Mouse (Mus musculus) adrenal gland, adult 18-20 months (tissue): ENCODE data around the gene Yipf1. TPM values are rescaled to one million over a fixed set of nuclear protein-coding genes. Genes with fewer than 3 reads are reported as not detected.

Experiments
- DNase-seq, 2 experiments: peaks; one replicate each; pipeline ENCODE4 v3.0.0; 2021 to 2022; ENCODE audit warnings: low spot score in 2 of 2
- long read RNA-seq, 2 experiments: library from polyadenylated mRNA; stranded (forward); transcript quantifications; one replicate each; pipeline ENCODE4 v2.0.0; 2021
- total RNA-seq, 2 experiments: library from RNA; stranded (reverse); gene quantifications; 1 replicate in 1 of 2; 2 replicates in 1 of 2; pipeline ENCODE4 v1.2.3; 2021

Yipf1 gene
- 10 to 100 TPM; 44.4 to 67.8 TPM for total RNA-seq
- long read RNA-seq, experiment 1, transcript Yipf1-201 (10 exons, 1,321 nt), result major isoform, 45 of 48 reads
- long read RNA-seq, experiment 1, partial matches to known transcripts, result 0 of 48 reads
- long read RNA-seq, experiment 1, other reads (novel, unspliced or antisense), result 3 of 48 reads
- long read RNA-seq, experiment 2, transcript Yipf1-201 (10 exons, 1,321 nt), result major isoform, 94 of 122 reads
- long read RNA-seq, experiment 2, partial matches to known transcripts, result 4 of 122 reads
- long read RNA-seq, experiment 2, other reads (novel, unspliced or antisense), result 22 of 122 reads

DNA sequence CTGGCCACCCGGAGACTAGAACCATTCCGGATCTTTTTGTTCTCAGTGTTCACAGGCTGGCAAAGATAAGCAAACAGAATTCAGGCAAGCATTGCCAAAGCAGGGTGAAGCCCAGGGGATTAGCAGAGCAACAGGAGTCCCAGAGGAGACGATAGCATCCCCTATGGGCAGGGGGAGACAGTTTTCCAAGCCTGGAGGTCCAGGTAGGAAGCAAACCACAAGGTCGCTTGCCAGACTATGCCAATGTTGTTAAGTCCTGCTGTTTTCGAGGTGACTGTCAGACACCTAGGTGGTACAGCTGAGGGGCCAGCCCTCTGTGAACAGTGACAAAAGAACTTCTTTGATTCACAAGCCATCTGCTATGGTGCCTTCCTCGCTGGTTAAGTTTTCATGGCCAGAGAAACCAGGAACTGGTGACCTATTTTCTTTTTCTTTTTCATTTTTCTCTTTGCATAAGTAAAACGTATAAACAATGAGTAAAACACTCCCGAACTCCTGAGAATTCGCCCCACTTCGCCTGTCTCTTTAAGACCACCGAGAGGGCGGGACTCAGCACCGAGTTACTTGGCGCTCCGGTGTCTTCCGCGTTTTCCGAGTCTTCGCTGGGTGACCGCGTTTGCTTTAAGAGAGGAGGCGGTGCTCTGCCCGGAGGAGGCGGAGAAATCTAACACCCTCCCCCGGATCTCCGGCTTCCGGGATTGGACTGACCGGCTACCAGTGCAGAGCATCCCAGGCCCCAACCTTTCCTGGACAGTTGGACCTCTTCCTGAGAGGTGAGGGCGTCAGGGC is at the start of gene Yipf1:
TSS of gene Yipf1 (plus strand) at position 674 of the 789 bp plus-strand sequence.
- DNase-seq, result peak; percentile 82 to 83

DNA sequence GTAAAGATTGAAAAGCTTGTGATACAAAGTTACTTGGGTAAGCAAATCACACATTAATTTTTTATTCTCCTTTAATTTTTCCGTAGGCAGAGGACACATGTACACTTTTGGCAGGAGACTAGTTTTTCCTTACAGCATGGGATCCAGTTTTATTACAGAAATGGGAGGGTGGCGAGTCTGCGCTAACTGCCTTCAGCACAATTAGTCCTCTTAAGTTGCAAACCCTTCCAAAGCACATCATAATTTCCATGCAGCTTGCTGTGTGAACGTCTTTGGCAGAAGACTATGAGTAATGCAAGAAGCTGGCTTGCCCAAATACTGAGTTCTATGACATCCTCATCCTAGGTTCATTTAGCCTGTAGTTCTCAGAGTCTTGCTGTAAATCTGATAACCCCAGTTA is 40.5 kb upstream of the Yipf1 start:
- no peak for DNase-seq

DNA sequence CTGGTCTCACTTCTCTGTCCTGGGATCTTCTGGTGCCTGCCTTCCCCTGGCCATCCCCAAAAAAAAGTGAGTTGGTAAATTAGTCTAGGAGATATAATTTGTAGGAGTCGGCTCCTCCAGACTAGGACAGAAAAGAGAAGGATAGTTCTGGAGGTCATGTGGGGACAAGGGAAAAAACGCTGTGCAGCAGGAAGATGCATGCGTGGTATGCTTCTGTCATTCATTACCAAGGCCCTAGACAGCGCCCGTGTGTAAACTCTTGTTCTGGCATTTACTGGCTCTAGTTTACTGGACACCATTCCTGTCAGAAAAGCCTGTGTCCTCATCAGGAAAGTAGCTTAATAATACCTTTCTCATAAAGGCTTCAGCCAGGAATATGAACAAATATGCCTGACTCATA is 39.7 kb upstream of the Yipf1 start:
- DNase-seq, result no peak

DNA sequence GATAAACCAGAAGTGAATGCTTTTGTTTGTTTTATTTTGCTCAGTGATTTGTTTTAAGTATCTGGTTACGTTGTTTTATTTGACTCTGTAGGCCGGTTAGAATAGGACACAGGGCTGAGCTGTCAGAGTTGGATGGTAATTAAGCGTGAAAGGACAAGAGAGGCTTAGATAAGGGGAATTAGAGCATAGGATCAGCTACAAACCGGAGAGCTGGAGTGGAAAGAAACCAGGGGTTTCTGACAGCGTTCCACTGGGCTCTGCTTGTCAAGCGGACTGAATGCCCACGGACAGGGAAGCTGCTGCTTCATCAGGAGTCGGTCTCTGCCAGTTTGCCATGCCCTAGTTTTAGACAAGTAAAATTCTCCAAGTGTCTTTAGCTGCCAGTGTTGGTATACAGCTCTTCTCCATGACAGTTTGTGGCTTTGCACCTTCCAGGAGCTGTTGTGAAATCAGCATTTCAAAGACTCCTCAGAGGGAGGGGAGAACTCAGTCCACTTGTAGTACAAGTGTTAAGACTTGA is 35.9 kb upstream of the Yipf1 start:
- DNase-seq, result no peak

DNA sequence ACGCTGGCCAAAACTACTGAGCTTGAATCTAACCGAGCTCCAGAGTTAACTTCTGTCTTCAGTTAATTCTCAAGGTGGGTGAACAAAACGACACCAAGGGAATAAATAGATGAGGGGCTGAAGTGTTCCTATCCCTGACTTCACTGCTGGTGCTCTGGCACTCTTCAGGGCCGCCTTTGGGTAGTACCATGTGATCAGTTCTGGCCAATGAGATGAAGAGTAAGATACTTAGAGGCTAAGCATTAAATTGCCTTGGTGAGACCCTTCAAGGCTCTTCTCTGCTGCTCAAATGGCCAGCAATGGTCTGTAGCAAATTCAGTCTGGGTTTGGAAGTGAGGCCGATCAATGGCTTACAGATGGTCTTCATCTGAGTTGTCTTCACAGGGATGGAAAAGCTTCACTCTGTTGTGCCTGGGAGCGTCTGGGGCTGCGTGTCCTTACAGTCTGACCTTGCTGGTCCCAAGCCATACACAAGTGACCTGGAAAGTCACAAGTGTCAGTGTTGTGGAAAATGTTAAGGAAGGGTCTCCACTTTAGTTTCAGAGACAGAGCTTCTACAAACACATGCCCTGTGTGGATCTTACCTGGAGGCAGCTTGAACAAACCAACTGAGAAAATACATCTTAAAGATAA is 33.2 kb upstream of the Yipf1 start:
- no peak for DNase-seq

DNA sequence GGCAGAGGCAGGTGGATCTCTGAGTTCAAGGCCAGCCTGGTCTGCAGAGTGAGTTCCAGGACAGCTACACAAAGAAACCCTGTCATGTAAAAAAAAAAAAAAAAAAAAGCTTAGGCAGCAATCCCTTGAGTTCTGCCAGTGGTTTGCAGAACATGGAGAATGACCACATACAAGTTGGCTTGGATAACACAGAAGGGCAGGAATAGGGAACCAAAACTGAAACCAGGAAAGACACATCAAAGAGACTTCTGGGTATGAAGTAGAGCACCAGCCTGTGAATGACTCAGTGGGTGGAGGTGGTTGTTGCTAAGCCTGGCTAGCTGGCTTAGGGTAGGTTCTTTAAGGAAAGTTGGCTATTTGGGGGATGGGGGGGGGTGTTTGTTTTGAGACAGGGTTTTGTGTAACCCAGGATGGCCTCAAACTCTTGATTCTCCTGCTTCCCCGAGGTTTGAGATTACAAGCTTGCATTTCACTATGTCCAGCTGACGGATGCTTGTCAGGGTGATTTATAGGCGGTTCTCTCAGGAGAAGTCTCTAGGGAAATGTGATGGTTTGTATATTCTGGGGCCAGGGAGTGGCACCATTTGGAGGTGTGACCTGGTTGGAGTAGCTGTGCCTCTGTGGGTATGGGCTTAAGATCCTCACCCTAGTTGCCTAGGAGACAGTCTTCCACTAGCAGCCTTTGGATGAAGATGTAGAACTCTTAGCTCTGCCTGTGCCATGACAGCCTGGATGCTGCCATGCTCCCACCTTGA is 28.5 kb upstream of the Yipf1 start:
- no peak for DNase-seq

DNA sequence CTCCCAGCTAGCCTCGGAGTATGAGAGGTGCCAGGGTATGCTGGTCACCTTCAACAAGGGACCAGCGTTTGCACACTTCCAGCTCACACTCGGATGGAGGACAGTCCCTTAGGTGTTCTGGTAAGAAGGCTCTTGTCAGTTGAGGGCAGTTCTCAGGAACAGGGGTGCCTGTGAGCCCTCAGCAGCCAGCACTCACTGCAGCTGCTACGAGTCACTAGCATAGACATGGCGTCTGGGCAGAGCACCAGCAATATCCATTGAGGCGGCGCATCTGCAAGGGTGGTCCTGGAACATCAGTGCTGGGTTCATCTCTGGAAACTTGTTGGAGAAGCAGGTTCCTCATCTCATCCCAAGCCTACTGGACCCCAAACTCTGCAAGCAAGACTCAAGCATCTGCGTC is 27.8 kb upstream of the Yipf1 start:
- no peak for DNase-seq

DNA sequence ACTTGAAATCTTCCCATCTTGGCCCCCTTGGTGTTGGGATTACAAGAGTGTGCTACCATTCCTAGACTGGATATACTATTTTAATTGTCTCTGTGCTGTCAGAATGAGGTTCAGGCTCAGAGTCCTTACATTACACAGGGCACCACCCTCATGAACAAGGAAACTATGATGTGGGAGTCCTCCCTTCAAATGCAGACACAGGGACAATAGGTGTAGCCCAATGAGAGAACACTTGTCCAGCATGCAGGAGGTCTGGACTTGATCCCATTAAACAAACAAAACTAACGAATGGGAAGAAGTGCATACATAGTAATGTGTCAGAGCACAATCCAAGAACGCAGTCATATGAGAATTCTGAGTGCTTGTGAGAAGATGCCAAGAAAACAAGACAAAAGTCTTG is 26.6 kb upstream of the Yipf1 start:
- no peak for DNase-seq

DNA sequence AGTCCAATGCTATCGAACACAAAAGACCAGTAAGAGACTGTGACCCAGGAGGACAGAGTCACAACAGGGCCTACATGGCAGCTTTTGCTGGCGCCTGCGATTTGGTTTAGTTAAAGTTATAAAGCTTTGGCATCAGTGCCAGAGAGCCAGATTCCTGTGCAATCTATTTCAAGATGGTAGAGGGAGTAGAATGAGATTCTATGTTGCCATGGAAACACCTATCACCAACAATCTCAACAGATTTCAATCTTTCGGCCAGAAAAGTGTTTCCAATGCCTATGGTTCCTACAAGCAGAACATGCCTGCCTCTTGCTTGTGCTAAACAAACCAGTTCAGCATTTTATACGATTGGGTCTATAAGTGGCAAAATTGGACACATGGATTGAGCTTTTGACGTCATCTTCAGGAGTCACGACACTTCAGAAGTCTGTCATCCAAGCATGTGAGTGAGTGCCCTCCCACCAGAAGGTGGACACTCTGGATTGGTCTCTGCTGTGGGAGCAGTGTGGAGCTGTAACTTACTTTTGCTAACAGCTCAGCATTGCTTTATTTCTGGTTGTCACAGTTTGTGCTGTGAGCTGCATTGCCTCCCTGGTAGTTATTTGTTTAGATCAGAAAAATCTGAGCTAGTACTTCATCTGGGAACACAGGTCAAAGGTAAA is 22.4 kb upstream of the Yipf1 start:
- no peak for DNase-seq

DNA sequence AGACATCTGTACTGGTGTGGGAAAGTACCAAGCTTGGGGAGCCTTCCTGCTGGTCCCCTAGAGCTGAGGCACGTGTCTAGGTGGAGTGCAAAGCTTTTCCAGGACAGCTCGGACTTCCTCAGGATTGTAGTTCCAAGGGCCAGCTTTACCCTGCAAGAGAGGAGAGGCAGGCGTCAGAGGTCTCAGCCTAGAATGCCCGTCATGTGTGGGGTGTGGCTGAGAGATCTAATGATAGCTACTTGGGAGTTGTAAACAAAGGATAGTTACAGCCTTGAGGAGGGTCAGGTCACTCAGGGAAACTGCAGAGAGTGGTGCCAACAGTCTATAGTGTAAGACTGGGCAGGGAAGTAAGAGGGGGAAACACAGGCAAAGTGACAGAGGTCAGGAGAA is 21.9 kb upstream of the Yipf1 start:
- no peak for DNase-seq

DNA sequence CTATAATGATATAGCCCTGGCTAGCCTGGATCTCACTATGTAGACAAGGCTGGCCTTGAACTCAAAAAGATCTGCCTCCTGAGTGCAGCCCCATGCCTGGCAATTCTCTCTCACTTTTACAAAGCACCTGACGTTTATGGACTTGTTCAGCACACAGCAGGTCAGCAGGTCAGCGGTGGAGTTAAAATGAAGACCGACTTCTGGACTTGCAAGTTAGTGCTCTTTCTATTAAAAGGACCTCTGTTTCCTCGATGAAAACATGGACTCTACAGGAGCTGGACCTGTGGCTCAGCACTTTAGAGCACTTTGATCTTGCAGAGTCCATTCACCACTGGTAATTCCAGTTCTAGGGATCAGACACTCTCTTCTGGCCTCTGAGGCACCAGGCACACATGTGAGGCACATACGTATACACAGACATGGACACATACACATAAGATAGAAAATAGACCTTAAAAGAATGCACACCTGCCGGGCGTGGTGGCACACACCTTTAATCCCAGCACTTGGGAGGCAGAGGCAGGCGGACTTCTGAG is 16.0 kb upstream of the Yipf1 start:
- no peak for DNase-seq

DNA sequence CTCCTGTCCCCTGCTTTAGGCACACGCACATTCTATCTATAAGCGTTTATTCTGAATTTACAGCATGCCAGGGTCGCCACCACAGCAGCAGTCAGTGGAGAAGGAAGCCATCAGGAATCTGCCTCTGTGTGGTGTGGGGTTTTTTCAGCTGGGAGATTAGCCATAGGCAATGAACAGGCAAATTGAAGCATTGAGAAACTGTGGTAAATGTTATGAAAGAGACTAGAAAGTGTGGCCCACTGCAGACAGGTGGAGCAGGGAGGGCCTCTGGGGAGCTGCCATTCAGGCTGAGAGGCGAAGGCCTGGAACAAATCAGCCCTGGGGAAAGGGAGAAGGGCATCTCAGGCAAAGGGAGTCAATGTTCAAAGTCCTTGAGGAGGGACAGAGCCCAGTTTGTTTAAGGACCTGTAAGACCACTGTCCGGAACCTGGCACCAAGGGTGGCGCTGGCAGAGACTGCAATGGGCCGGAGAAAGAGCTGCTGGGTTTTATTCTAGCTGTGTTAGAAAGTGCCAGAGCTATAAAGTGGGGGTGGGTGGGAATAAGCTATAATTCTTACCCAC is 14.3 kb upstream of the Yipf1 start:
- no peak for DNase-seq

DNA sequence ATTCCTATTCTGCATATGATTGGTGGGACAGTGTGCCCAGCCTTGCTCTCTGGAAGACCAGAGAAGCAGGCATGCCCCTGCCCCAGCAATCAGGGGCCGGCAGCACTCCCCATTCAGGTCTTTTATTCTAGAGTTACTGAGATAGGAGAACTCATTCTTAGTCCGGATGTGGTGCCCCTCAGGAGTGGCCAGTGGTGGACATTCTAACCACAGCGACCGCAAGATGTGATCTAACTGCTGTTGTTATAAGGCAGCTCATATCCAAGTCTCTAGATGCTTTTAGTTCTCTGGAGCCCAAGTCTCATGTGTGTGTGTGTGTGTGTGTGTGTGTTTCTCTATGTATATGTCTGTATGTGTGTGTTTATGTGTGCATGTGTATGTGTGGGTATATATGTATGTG is 13.8 kb upstream of the Yipf1 start:
- no peak for DNase-seq

DNA sequence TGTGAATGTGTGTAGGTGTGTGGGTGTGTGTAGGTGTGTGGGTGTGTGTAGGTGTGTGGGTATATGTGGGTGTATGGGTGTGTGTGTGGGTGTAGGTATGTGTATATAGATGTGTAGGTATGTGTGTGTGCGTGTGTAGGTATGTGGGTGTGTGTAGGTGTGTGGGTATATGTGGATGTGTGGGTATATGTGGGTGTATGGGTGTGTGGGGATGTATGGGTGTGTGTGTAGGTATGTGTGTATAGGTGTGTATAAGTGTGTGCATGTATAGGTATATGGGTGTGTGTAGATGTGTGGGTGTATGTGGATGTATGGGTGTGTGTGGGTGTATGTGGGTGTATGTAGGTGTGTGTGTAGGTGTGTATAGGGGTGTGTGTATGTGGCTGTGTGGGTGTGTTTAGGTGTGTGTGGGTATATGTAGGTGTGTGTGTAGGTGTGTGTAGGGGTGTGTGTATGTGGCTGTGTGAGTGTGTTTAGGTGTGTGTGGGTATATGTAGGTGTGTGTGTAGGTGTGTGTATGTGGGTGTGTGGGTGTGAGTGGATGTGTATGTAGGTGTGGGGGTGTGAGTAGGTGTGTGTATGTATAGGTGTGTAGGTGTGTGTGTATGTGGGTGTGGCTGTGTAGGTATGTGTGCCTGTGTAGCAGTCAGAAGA is 13.1 kb upstream of the Yipf1 start:
- DNase-seq, result no peak

DNA sequence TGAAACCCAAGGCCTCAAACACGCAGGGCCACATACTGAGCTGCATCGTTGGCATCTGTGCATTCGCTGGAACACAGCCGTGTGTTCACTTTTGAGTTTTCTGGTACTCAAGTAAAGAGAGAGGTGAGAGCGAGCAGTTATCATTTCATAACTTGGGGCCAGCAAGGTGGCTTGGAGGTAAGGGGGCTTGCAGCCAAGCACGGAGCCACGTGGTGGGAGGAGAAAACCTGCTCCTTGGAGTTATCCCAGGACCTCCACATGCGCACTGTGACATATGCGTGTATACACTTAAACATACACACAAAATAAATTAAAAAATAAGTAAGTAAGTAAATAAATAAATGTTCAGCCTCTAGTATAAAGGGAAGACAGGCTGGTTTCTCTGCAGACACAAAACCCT is 11.9 kb upstream of the Yipf1 start:
- no peak for DNase-seq

DNA sequence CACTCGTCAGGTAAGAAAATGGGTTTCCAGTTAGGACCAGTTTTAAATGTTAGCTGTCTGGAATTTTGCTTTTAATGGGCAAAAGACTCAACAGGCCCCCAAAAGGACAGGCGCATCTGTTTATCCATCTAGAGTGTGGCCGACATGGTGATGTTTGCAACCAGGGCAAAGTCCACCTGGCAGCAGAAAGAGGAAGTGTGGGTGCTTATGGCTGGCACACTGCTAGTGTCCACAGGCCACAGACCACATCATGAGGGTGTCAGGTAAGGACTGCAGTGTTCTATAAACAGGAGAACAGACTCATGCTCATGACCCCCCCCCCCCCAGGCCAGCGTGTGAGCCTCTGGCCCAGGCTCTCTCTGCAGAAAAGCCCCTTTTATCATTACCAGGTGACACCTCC is 11.3 kb upstream of the Yipf1 start:
- no peak for DNase-seq

DNA sequence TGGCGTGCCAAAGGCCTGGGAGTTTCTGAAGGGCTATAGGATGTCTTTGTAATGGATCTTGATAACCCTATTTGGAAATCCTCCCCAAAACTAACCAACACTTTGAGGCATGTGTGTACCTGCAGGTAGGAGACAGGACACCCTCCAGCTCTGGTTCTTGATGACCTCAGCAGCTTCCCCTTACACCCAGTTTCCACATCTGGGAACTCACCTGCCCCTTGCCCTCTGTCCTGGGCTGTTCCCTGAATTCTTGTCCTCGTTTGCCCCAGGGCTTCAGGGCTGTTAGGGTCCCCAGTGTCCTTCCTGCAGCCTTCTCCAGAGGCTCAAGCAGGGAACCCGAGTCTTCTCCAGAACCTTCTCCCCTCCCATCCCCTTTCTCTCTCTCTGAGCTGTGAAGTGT is 10.6 kb upstream of the Yipf1 start:
- DNase-seq, result no peak

DNA sequence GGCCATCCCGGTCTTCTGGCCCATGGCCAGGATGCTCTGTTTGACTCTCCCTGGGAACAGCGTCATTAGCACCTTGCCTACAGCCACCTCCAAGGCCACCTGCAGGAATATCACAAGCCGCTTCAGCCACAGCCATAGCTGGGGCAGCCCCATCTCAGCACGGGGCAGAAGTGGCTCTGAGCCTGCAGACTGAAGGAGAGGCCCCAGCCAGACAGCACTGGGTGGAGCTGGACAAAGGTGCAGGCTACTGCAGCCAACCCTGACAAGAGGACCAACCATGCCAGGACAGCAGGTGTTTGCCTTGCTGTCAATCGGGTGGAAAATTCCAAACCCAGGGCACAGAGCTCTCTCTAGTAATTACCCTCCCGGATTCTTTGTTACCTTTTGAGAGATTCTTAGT is 7.2 kb upstream of the Yipf1 start, which contains the start of gene Dio1:
TSS of gene Dio1 (minus strand) at position 204 of the 400 bp plus-strand sequence.
- DNase-seq, result no peak

DNA sequence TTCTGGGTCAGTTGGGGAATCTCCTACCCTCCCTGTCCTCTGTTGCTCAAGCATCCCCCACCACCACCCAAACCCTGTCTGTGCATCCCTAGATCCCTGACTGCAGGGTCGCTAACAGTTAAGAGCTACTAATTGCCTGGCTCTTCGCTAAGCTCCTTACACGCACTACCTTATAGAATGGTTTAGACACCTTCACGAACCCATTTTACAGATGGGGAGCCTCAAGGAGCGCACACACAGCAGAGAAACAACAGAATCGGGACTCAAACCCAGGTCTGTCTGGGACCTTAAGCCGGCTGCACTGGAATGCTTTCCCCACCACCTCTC is 279 bp downstream of the Yipf1 start:
- no peak for DNase-seq

DNA sequence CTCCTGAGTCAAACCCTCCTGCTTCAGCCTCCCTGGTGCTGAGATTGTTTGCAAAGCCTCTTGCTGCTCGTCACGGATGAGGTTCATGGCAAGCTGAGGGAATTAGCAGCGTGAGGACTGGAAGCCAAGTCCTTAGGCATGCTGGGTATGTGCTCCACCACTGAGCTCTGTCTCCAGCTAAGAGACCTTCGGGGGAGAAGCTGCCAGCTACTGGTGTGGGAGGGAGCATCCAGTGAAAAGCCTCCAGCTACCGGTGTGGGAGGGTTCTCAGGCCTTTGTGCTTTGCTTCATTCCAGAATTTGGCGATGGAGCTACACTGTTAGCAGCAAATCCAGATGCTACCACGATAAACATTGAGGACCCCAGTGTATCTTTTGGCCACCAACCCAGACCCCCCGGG is 4.5 kb downstream of the Yipf1 start:
- DNase-seq, result no peak
